Mouse (Mus musculus) kidney, embryonic 16.5 days (tissue): ENCODE results near the gene Lhfp. TPM values are rescaled to one million over a fixed set of nuclear protein-coding genes. Genes with fewer than 3 reads are reported as not detected.
"Not testable (repeated sequence)": the region's sequence is repeated elsewhere in the genome, so short reads cannot be mapped to it uniquely, and the experiment has no call there.

ENCODE experiments used
- ATAC-seq: fragments of 200-750 bp; cut with Nextera tagmentation; 2 replicates; pipeline ENCODE4 v1.8.0; 2017; ENCODE audit warnings: moderate TSS enrichment; ENCODE audit not compliant: low FRiP score, low TSS enrichment
- H3K27ac ChIP-seq: fragments of 300-500 bp; sonication (generic); 2 replicates; pipeline ENCODE4 v1.5.1; 2014; ENCODE audit warnings: low read length
- H3K27me3 ChIP-seq: fragments of 300-500 bp; sonication (generic); 2 replicates; pipeline ENCODE4 v1.6.1; 2014; ENCODE audit warnings: low read length, control low read depth, mixed read lengths; ENCODE audit not compliant: insufficient read depth
- H3K36me3 ChIP-seq: fragments of 300-500 bp; sonication (generic); 2 replicates; pipeline ENCODE4 v1.6.1; 2014; ENCODE audit warnings: low read length, control low read depth, mixed read lengths; ENCODE audit not compliant: insufficient read depth
- H3K4me1 ChIP-seq: fragments of 300-500 bp; sonication (generic); 2 replicates; pipeline ENCODE4 v1.6.1; 2014; ENCODE audit warnings: low read length, control low read depth, mixed read lengths; ENCODE audit not compliant: insufficient read depth
- H3K4me2 ChIP-seq: fragments of 300-500 bp; sonication (generic); replicated peaks from 2 replicates; pipeline ENCODE4 v1.6.1; 2014; ENCODE audit warnings: low read depth, low read length
- H3K4me3 ChIP-seq: fragments of 300-500 bp; sonication (generic); 2 replicates; pipeline ENCODE4 v1.5.1; 2014; ENCODE audit warnings: mild to moderate bottlenecking, low read length
- H3K9ac ChIP-seq: fragments of 300-500 bp; sonication (generic); replicated peaks from 2 replicates; pipeline ENCODE4 v1.6.1; 2014; ENCODE audit warnings: low read length
- H3K9me3 ChIP-seq: fragments of 300-500 bp; sonication (generic); 2 replicates; pipeline ENCODE4 v1.6.1; 2016; ENCODE audit warnings: low read length, control low read depth
- WGBS: fragments of 180-500 bp; shearing (Covaris S2); extraction: QIAGEN DNeasy Blood & Tissue Kit; methylation state at CpG from one replicate; pipeline ENCODE4 v1.1.7; 2014; 5-methylcytosine and 5-hydroxymethylcytosine counted together
- polyA plus RNA-seq: library from polyadenylated mRNA; unstranded; fragments of >200 nt; fragmentation: Nextera tagmentation; extraction: Ambion mirVana; gene quantifications from 2 replicates; pipeline ENCODE4 v1.2.1, GENCODE M21; 2015

The Lhfp gene
- polyA plus RNA-seq, 1 experiment from 2014 or later, result 139 TPM

GRCm38 (mm10) chr3:53231112-53231511 is 189.8 kb downstream of the Lhfp start:
- H3K9me3 ChIP-seq, result no peaks in the 10 kb centered on the region
- no peak overlapping the region for H3K9ac ChIP-seq
- ATAC-seq, result no peak
- H3K4me2 ChIP-seq, result no peak overlapping the region
- H3K4me3 ChIP-seq, result no peak overlapping the region
- H3K27me3 ChIP-seq, result no peaks in the 10 kb centered on the region
- WGBS, result 50% methylated on average over 3 of the region's 3 CpGs
- no peaks in the 10 kb centered on the region for H3K36me3 ChIP-seq
- peak overlapping the region; percentile 81 for H3K27ac ChIP-seq
- H3K4me1 ChIP-seq, result peaks cover 6% of the 10 kb centered on the region; the same call in 1 of the 2 replicates

GRCm38 (mm10) chr3:53232411-53232810 is 191.1 kb downstream of the Lhfp start:
- H3K27me3 ChIP-seq, H3K27ac ChIP-seq, H3K9me3 ChIP-seq, H3K4me1 ChIP-seq, H3K9ac ChIP-seq, H3K4me2 ChIP-seq, ATAC-seq, H3K4me3 ChIP-seq, H3K36me3 ChIP-seq: not testable (repeated sequence)
- 88% methylated on average over 9 of the region's 9 CpGs for WGBS

GRCm38 (mm10) chr3:53234689-53235088 is 193.4 kb downstream of the Lhfp start:
- no peak for ATAC-seq
- Histone ChIP-seq H3K9ac (no peak overlapping the region), H3K36me3 (no peaks in the 10 kb centered on the region)

GRCm38 (mm10) chr3:53236471-53236870 is 195.1 kb downstream of the Lhfp start:
- Histone ChIP-seq H3K9ac (no peak overlapping the region), H3K4me1 (no peaks in the 10 kb centered on the region), H3K36me3 (no peaks in the 10 kb centered on the region), H3K4me2 (no peak overlapping the region), H3K27ac (no peak overlapping the region), H3K9me3 (no peaks in the 10 kb centered on the region), H3K27me3 (no peaks in the 10 kb centered on the region), H3K4me3 (no peak overlapping the region)
- ATAC-seq, result no peak; the same call in 1 of the 2 replicates
- 83% methylated on average over 4 of the region's 4 CpGs for WGBS

More at GRCm38 (mm10) chr3:53234689-53235088, 193.4 kb downstream of the Lhfp start:
- peaks cover 6% of the 10 kb centered on the region; the same call in 1 of the 2 replicates for H3K4me1 ChIP-seq
- H3K27ac ChIP-seq, result no peak overlapping the region
- H3K4me2 ChIP-seq, result no peak overlapping the region
- H3K27me3 ChIP-seq, result no peaks in the 10 kb centered on the region
- H3K9me3 ChIP-seq, result no peaks in the 10 kb centered on the region
- H3K4me3 ChIP-seq, result no peak overlapping the region

GRCm38 (mm10) chr3:53240150-53240549 is 198.8 kb downstream of the Lhfp start:
- 89% methylated on average over 3 of the region's 3 CpGs for WGBS
- H3K36me3 ChIP-seq, result no peaks in the 10 kb centered on the region
- no peak overlapping the region for H3K9ac ChIP-seq
- no peaks in the 10 kb centered on the region for H3K27me3 ChIP-seq
- no peaks in the 10 kb centered on the region for H3K4me1 ChIP-seq
- no peak overlapping the region for H3K27ac ChIP-seq
- H3K4me2 ChIP-seq, result no peak overlapping the region
- ATAC-seq, result no peak
- H3K9me3 ChIP-seq, result peaks cover 4% of the 10 kb centered on the region
- no peak overlapping the region for H3K4me3 ChIP-seq

GRCm38 (mm10) chr3:53245571-53246208 is 204.4 kb downstream of the Lhfp start:
- WGBS, result 82% methylated on average over 9 of the region's 9 CpGs
- ATAC-seq, result no peak

GRCm38 (mm10) chr3:53247102-53247501 is 205.8 kb downstream of the Lhfp start:
- no peaks in the 10 kb centered on the region for H3K27me3 ChIP-seq
- H3K36me3 ChIP-seq, result no peaks in the 10 kb centered on the region
- 82% methylated on average over 3 of the region's 3 CpGs for WGBS
- no peak overlapping the region for H3K9ac ChIP-seq
- H3K9me3 ChIP-seq, result peaks cover 4% of the 10 kb centered on the region
- no peak overlapping the region for H3K27ac ChIP-seq
- ATAC-seq, result no peak
- peaks cover 9% of the 10 kb centered on the region; the same call in 1 of the 2 replicates for H3K4me1 ChIP-seq
- no peak overlapping the region for H3K4me3 ChIP-seq
- no peak overlapping the region for H3K4me2 ChIP-seq

More at GRCm38 (mm10) chr3:53245571-53246208, 204.4 kb downstream of the Lhfp start:
- H3K27me3 ChIP-seq, result no peaks in the 10 kb centered on the region
- H3K4me2 ChIP-seq, result no peak overlapping the region
- H3K9ac ChIP-seq, result no peak overlapping the region
- no peak overlapping the region for H3K4me3 ChIP-seq
- peaks cover 4% of the 10 kb centered on the region for H3K9me3 ChIP-seq
- H3K4me1 ChIP-seq, result peaks cover 9% of the 10 kb centered on the region; the same call in 1 of the 2 replicates
- H3K27ac ChIP-seq, result no peak overlapping the region
- no peaks in the 10 kb centered on the region for H3K36me3 ChIP-seq

GRCm38 (mm10) chr3:53248158-53248874 is 207.0 kb downstream of the Lhfp start:
- Histone ChIP-seq H3K9ac (no peak overlapping the region), H3K4me3 (no peak overlapping the region), H3K27me3 (no peaks in the 10 kb centered on the region), H3K9me3 (no peaks in the 10 kb centered on the region), H3K27ac (no peak overlapping the region), H3K36me3 (no peaks in the 10 kb centered on the region), H3K4me1 (peaks cover 20% of the 10 kb centered on the region; the same call in 1 of the 2 replicates), H3K4me2 (no peak overlapping the region)
- 50% methylated on average over 10 of the region's 10 CpGs for WGBS
- ATAC-seq, result no peak

- H3K9ac ChIP-seq, result no peak overlapping the region
- no peak overlapping the region for H3K4me3 ChIP-seq
- H3K36me3 ChIP-seq, result no peaks in the 10 kb centered on the region
- H3K4me1 ChIP-seq, result peaks cover 27% of the 10 kb centered on the region
- WGBS, result 77% methylated on average over 5 of the region's 5 CpGs
- ATAC-seq, result no peak
- no peaks in the 10 kb centered on the region for H3K27me3 ChIP-seq
- H3K4me2 ChIP-seq, result no peak overlapping the region
- H3K9me3 ChIP-seq, result no peaks in the 10 kb centered on the region
- peak overlapping the region; percentile 69 for H3K27ac ChIP-seq
These were observed 211.2 kb downstream of the Lhfp start for GRCm38 (mm10) chr3:53252556-53252955.

- Histone ChIP-seq H3K4me1 (peaks cover 32% of the 10 kb centered on the region), H3K4me2 (no peak overlapping the region), H3K9me3 (no peaks in the 10 kb centered on the region), H3K27ac (peak overlapping the region; percentile 69), H3K36me3 (no peaks in the 10 kb centered on the region), H3K27me3 (no peaks in the 10 kb centered on the region), H3K4me3 (no peak overlapping the region), H3K9ac (no peak overlapping the region)
- no peak for ATAC-seq
- 5% methylated on average over 5 of the region's 5 CpGs for WGBS
These were observed 212.0 kb downstream of the Lhfp start for GRCm38 (mm10) chr3:53253223-53253832.
